Mouse (Mus musculus) hindbrain, embryonic 13.5 days (tissue): ENCODE results near the gene Mapk11. TPM values are rescaled to one million over a fixed set of nuclear protein-coding genes. Genes with fewer than 3 reads are reported as not detected.

ENCODE experiments used
- ATAC-seq: fragments of 200-750 bp; cut with Nextera tagmentation; 2 replicates; pipeline ENCODE4 v1.8.0; 2017; ENCODE audit warnings: moderate TSS enrichment; ENCODE audit not compliant: low FRiP score
- H3K27ac ChIP-seq: fragments of 300-500 bp; sonication (generic); 2 replicates; pipeline ENCODE4 v1.5.1; 2015; ENCODE audit warnings: inconsistent platforms, mild to moderate bottlenecking, moderate library complexity
- H3K27me3 ChIP-seq: fragments of 300-500 bp; sonication (generic); 2 replicates; pipeline ENCODE4 v1.6.1; 2015; ENCODE audit warnings: mild to moderate bottlenecking, inconsistent platforms
- H3K36me3 ChIP-seq: fragments of 300-500 bp; sonication (generic); 2 replicates; pipeline ENCODE4 v1.6.1; 2015; ENCODE audit warnings: mild to moderate bottlenecking, inconsistent platforms
- H3K4me1 ChIP-seq: fragments of 300-500 bp; sonication (generic); replicated peaks from 2 replicates; pipeline ENCODE4 v1.6.1; 2015; ENCODE audit warnings: inconsistent platforms
- H3K4me2 ChIP-seq: fragments of 300-500 bp; sonication (generic); 2 replicates; pipeline ENCODE4 v1.6.1; 2015; ENCODE audit warnings: inconsistent platforms, mild to moderate bottlenecking, moderate library complexity
- H3K4me3 ChIP-seq: fragments of 300-500 bp; sonication (generic); 2 replicates; pipeline ENCODE4 v1.5.1; 2015; ENCODE audit warnings: mild to moderate bottlenecking, inconsistent platforms
- H3K9ac ChIP-seq: fragments of 300-500 bp; sonication (generic); 2 replicates; pipeline ENCODE4 v1.6.1; 2015; ENCODE audit warnings: mild to moderate bottlenecking, inconsistent platforms
- H3K9me3 ChIP-seq: fragments of 300-500 bp; sonication (generic); 2 replicates; pipeline ENCODE4 v1.6.1; 2016; ENCODE audit warnings: inconsistent platforms
- WGBS: fragments of 180-500 bp; shearing (Covaris S2); methylation state at CpG from one replicate; pipeline ENCODE4 v1.1.7; 2015; 5-methylcytosine and 5-hydroxymethylcytosine counted together
- polyA plus RNA-seq: library from polyadenylated mRNA; unstranded; fragments of >200 nt; fragmentation: Nextera tagmentation; extraction: Ambion mirVana; gene quantifications from 2 replicates; pipeline ENCODE4 v1.2.1, GENCODE M21; 2015

The Mapk11 gene
- 36.1 and 36.5 TPM in 2 replicates for polyA plus RNA-seq

DNA sequence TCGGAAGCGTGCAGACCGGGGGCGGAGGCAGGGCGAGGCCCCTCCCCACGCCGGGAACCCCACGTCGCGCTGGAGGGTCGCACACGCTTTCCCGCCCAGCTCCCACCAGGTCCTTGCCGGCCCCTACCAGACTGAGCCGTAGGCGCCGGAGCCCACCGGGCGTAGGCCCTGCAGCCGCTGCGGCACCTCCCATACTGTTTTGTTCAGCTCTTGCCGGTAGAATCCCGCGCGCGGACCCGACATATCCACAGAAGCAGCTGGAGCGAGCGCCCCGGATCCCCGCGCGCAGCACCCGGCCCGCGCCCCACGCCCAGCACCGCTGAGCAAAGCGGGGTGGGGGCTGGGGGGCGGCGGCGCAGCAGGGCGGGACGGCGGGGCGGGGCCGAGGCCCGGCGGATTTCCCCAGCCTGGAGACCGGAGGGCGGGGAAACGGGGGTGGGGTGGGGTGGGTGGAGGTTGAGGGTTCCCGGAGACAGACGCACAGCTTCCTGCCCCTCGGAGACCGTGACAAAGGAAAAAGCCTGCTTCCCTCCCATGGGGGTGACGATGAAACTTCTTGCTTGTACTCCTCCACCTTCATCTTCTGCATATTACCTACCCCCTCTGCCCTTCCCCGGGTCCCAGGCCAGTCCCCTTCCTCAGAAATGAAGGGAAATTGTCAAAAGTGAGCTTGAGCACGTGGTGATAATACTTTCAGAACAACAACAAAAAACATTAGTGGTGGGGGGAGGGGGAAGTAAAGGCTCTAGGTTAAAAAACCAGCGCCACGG, at the start of gene Mapk11:
Mapk11 (minus strand) TSS at position 358 of the 770 bp plus-strand sequence.
- Histone ChIP-seq H3K36me3 (peaks cover 28% of the 10 kb centered on the region), H3K4me2 (peak within 1 kb of the TSS; percentile 75), H3K9ac (peak within 1 kb of the TSS; percentile 93), H3K9me3 (no peaks in the 10 kb centered on the region), H3K4me1 (peaks cover 56% of the 10 kb centered on the region), H3K27me3 (peaks cover 3% of the 10 kb centered on the region; the same call in 1 of the 2 replicates), H3K27ac (peak within 1 kb of the TSS; percentile 94), H3K4me3 (peak within 1 kb of the TSS; percentile 75)
- under 1% methylated on average over 42 of the region's 61 CpGs for WGBS
- ATAC-seq: peak; percentile 71

DNA sequence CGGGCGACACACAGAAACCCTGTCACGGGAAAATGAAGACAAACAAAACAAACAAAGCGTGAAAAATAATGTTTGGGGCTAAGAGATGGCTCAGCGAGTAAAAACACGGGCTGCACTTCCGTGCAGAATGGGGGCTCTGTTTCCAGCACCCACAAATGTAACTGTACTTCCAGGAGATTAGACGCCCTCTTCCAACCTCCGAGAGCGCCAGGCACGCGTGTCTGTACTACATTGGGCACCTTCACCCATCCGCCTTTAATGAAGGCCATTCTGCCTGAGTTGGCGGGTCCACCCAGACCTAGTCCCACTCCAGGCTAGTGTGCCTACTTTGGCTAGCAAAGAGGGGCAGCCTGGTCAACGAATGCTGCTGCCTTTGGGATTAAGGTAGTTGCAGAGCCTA, 47.6 kb upstream of the Mapk11 start:
- Histone ChIP-seq H3K9ac (peak overlapping the region; percentile 95), H3K4me1 (peaks cover 17% of the 10 kb centered on the region), H3K4me2 (peak overlapping the region; percentile 51), H3K9me3 (peaks cover under 1% of the 10 kb centered on the region; the same call in 1 of the 2 replicates), H3K4me3 (peak overlapping the region; percentile 79), H3K27ac (peak overlapping the region; percentile 98), H3K36me3 (no peaks in the 10 kb centered on the region), H3K27me3 (no peaks in the 10 kb centered on the region)
- no peak for ATAC-seq
- 67% methylated on average over 15 of the region's 15 CpGs for WGBS

DNA sequence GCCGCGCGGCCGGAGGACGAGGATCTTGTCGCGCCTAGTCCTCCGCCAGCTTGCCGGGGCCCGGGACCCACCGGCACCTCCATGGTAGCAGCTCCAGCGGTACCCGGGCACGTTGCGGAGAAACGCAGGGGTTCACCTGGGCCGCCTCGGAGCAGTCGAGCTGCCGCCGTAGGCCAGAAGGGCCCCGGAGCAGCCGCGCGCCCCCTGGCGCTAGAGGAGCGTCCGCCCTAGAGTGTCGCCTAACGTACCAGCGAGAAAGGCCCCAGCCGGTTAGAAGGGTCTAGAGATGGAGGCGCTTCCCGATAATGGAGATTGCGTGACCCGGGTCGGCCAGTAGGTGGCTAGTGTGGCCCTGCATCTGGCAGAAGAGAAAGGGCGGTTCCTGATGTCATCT, 46.9 kb upstream of the Mapk11 start, which contains the start of gene Dennd6b:
Dennd6b (minus strand) TSS at position 184 of the 394 bp plus-strand sequence.
- H3K9me3 ChIP-seq: no peaks in the 10 kb centered on the region
- peak within 1 kb of the TSS; percentile 98 for H3K27ac ChIP-seq
- H3K27me3 ChIP-seq: no peaks in the 10 kb centered on the region
- ATAC-seq: peak; percentile 98
- H3K9ac ChIP-seq: peak within 1 kb of the TSS; percentile 95
- peak within 1 kb of the TSS; percentile 79 for H3K4me3 ChIP-seq
- peaks cover 17% of the 10 kb centered on the region for H3K4me1 ChIP-seq
- peaks cover 6% of the 10 kb centered on the region for H3K36me3 ChIP-seq
- peak within 1 kb of the TSS; percentile 51 for H3K4me2 ChIP-seq
- whole genome bisulfite sequencing: 1% methylated on average over 37 of the region's 38 CpGs

DNA sequence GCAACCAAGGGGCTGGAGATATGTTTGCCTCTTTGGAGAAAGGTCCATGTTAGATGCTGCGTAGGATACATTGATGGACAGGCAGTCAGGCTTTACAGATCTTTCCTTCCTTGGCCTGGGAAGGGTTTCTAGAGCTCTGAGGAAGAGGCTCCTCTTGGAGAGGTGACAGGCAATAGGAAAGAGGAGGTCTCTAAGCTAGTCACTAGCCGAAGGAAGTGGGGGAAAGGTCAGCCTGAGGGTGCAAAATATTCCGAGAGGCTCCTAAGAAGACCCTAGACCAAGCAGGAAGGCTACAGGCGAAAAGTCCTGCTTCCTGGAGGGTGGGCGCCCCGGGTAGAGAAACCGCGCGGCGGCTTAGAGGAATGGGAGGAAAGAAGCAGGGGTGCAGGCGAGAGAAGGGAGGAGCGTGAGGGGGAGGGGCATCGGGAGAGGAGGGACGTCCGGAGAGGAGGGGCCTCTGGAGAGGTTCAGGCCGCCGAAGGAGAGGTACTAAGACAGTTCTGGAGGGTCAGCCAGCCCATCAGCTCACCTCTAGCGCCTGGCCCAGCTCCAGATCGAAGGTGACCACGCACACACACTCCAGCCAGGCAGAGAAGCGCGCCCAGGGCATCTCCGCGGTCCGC, 46.4 kb upstream of the Mapk11 start:
- Histone ChIP-seq H3K9me3 (no peaks in the 10 kb centered on the region), H3K4me2 (peak overlapping the region; percentile 51), H3K27ac (peak overlapping the region; percentile 98), H3K4me1 (peaks cover 17% of the 10 kb centered on the region), H3K4me3 (peak overlapping the region; percentile 79), H3K36me3 (peaks cover 10% of the 10 kb centered on the region), H3K27me3 (no peaks in the 10 kb centered on the region), H3K9ac (peak overlapping the region; percentile 95)
- WGBS: under 1% methylated on average over 24 of the region's 25 CpGs
- peak; percentile 94 for ATAC-seq

DNA sequence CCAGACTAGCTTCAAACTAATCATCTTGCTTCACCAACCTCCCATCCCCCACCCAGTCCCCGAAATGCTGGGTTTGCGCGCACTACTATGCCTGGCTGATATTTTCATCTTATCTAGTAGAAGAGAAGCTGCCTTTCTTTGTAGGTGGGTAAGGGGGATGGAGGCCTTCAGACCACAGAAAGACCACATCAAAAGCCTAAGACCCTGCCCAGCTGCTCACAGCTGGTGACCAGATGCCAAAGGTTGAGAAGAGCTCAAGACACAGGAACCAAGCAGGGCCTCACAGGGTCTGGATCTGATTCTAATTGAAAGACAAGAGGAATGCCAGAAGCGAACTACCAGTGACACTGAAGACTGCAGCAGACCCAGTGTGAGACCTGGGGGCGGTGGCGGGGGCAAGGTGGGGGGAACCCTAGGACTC, 45.8 kb upstream of the Mapk11 start:
- peak; percentile 5; the same call in 1 of the 2 replicates for ATAC-seq
- Histone ChIP-seq H3K36me3 (peaks cover 15% of the 10 kb centered on the region), H3K9me3 (no peaks in the 10 kb centered on the region)

DNA sequence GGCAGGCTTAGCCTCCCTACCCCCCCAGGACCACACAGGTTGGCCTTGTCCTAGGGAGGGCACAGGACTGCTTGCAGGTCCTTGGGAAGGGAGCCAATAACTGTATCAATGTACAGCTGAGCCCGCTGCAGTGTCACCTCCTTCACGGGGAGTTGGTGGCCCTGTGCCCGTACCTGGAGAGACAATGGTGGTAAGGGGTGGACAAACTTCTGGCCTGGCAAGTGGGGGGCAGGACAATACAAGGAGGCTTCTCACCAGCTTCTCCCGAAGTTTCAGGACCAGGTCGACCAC, 35.5 kb upstream of the Mapk11 start:
- H3K27ac ChIP-seq: peak overlapping the region; percentile 14; the same call in 1 of the 2 replicates
- H3K4me2 ChIP-seq: no peak overlapping the region
- no peaks in the 10 kb centered on the region for H3K27me3 ChIP-seq
- no peak for ATAC-seq
- H3K36me3 ChIP-seq: peaks cover 55% of the 10 kb centered on the region
- WGBS: 78% methylated on average over 5 of the region's 5 CpGs
- H3K9ac ChIP-seq: 0 out of 2 replicates have a peak overlapping the region, but pooled peaks have one; percentile 26
- no peaks in the 10 kb centered on the region for H3K9me3 ChIP-seq
- peaks cover 38% of the 10 kb centered on the region for H3K4me1 ChIP-seq
- H3K4me3 ChIP-seq: no peak overlapping the region

More for the DNA sequence above, 45.8 kb upstream of the Mapk11 start:
- Histone ChIP-seq H3K9ac (peak overlapping the region; percentile 95), H3K4me3 (peak overlapping the region; percentile 79), H3K27ac (peak overlapping the region; percentile 98), H3K27me3 (no peaks in the 10 kb centered on the region), H3K4me2 (peak overlapping the region; percentile 51), H3K4me1 (peaks cover 17% of the 10 kb centered on the region)
- WGBS: 29% methylated on average over 6 of the region's 6 CpGs

DNA sequence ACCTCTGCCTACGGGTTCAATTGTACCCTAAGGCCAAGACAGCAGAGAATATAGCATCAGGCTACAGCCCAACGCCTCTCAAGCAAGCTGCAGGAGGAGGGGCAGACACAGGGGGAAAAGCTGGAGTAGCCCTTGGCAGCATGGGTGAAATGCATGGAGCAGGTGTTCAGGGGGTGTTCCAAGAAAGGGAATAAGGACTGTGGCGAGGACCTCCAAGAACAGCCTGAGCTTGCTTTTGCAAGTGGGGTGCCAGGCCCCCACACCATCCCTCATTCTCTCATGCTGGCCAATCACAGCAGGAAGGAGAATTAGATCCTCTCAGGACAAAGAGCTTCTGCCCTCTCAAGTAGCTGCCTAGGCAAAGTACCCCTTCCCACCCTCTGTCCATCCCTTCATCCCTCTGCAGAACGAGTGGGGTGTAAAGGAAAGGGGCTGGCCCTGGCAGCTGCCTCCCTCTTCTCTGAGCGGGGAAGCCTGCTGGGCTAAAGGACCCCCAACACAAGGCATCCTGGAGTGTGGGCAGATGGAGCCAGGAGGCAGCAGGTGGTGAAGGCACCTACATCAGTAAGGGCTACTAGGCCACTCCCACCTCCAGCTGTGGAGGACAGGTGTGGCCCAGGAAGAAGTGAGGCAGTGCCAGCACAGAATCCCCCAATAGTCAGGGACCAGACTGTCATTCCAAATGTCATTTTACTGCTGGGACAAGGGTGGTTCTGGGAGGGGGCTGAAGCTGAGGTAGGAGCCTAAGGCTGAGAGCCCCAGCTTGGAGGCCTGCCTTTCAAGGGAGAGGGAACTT, 34.9 kb upstream of the Mapk11 start:
- Histone ChIP-seq H3K9ac (peak overlapping the region; percentile 26; the same call in 1 of the 2 replicates), H3K9me3 (no peaks in the 10 kb centered on the region), H3K4me2 (no peak overlapping the region), H3K4me3 (no peak overlapping the region), H3K27ac (peak overlapping the region; percentile 48), H3K4me1 (peaks cover 43% of the 10 kb centered on the region), H3K36me3 (peaks cover 50% of the 10 kb centered on the region), H3K27me3 (no peaks in the 10 kb centered on the region)
- ATAC-seq: no peak
- WGBS: 50% methylated on average over 5 of the region's 5 CpGs

DNA sequence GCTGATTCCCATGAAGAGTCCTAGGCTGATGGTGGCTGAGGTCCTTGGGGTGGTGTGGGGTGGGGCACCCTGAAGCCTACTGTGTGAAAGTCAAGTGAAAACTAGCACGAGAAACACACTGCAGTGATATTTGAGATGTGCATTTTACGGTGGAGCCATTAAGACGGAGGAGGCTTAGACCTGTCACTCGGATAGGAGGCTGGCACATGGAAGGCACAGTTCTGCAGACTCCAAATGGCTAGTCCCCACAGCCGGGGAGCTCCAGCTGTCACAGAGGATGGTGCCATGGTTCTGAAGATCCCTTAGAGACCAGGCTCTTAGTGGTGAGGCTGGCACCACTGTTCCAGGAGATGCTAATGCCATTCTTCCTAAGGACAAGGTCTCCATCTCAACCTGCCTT, 33.4 kb upstream of the Mapk11 start:
- Histone ChIP-seq H3K9me3 (no peaks in the 10 kb centered on the region), H3K9ac (0 out of 2 replicates have a peak overlapping the region, but pooled peaks have one; percentile 24), H3K4me1 (peaks cover 58% of the 10 kb centered on the region), H3K4me3 (no peak overlapping the region), H3K36me3 (peaks cover 35% of the 10 kb centered on the region), H3K27ac (peak overlapping the region; percentile 48; the same call in 1 of the 2 replicates), H3K4me2 (0 out of 2 replicates have a peak overlapping the region, but pooled peaks have one; percentile 4), H3K27me3 (no peaks in the 10 kb centered on the region)
- 76% methylated on average over 5 of the region's 5 CpGs for WGBS
- ATAC-seq: no peak

DNA sequence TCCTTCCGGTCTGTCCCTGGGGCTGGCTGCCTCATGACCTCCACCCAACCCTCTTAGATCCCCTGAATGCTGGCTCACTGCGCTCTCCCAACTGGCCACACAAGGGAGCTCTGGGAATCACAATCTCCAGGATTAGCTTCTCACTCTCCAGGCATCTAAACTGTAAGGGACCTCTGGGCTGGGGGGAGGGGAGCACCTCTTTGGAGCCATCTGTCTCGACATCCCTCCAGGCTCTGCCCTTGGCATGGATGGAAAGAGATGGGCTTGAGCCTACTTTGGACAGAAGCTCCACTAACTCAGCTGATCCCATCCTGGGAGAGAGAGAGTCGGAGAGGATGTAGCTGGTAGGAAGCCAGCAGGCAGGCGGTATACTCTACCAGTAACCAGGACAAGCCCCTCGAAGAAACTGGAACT, 32.9 kb upstream of the Mapk11 start:
- Histone ChIP-seq H3K36me3 (peaks cover 30% of the 10 kb centered on the region), H3K4me1 (peaks cover 63% of the 10 kb centered on the region)
- WGBS: 48% methylated on average over 6 of the region's 6 CpGs

DNA sequence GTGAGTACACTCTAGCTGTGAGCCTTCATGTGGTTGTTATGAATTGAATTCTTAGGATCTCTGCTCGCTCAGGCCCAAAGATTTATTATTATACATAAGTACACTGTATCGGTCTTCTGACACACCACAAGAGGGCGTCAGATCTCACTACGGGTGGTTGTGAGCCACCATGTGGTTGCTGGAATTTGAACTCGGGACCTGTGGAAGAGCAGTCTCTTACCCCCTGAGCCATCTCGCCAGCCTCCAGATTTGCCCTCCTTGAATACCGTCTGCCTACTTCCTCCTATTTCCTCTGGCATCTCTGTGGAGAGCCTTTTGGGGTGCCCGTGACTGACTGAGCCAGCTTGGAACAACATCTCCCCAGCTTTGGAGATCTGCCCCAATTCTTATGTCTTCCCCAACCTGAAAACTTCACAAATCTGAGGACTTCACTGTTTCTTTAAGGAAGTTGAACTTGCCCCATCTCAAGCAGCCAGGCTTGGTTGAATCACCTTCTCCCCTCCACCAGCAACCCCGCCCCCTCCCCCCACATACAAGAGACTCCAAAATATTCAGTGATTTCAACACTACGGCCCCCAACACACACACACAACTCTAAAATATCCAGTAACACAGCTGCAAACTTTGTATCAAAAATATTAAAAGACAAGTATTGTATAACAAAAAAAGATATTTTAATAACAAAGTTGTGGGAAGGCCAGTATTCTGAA, 32.3 kb upstream of the Mapk11 start:
- WGBS: 80% methylated on average over 10 of the region's 10 CpGs
- H3K27me3 ChIP-seq: no peaks in the 10 kb centered on the region
- H3K9ac ChIP-seq: peak overlapping the region; percentile 24; the same call in 1 of the 2 replicates
- ATAC-seq: no peak
- peak overlapping the region; percentile 86 for H3K4me3 ChIP-seq
- H3K4me2 ChIP-seq: peak overlapping the region; percentile 97
- H3K36me3 ChIP-seq: peaks cover 24% of the 10 kb centered on the region
- peak overlapping the region; percentile 96; the same call in 1 of the 2 replicates for H3K27ac ChIP-seq
- H3K9me3 ChIP-seq: no peaks in the 10 kb centered on the region
- H3K4me1 ChIP-seq: peaks cover 69% of the 10 kb centered on the region

More for the DNA sequence above, 32.9 kb upstream of the Mapk11 start:
- H3K27ac ChIP-seq: peak overlapping the region; percentile 48
- no peaks in the 10 kb centered on the region for H3K27me3 ChIP-seq
- H3K9ac ChIP-seq: 0 out of 2 replicates have a peak overlapping the region, but pooled peaks have one; percentile 24
- H3K4me3 ChIP-seq: no peak overlapping the region
- no peak for ATAC-seq
- H3K9me3 ChIP-seq: no peaks in the 10 kb centered on the region
- 0 out of 2 replicates have a peak overlapping the region, but pooled peaks have one; percentile 4 for H3K4me2 ChIP-seq

DNA sequence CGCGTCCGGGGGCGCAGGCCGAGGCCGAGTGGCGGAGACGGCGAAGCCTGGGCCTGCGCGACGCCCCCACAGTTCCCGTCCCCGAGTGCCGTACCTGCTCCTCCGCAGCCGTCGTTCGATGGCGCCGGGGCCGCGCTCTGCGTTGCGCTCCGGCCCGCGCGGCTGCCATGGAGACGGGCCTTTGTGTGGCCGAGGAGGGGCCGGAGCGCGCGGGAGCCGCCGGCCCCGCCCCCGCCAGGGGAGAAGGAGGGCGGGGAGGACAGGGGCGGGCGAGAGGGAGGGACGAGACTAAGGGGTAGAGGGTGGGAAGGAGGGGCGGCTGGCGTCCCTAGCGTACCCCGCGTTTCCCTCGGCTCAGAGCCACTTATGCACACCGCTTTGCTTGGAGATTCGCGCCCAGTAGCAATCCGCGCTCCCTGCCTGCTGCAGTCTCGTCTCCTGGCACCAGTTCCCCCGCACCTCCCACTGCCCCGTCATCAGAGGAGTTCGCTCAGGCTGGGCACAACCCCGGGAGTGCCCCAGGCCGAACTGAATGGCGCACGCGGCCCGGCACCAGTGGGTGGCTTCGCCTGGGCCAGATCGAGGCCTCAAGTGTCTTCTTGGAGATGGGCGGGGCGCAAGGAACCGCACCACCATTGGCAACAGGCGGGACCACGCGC, 31.3 kb upstream of the Mapk11 start, which contains the start of gene Plxnb2:
Plxnb2 (minus strand) TSS at position 218 of the 659 bp plus-strand sequence.
- Histone ChIP-seq H3K27ac (peak within 1 kb of the TSS; percentile 96), H3K9ac (peak within 1 kb of the TSS; percentile 97), H3K9me3 (no peaks in the 10 kb centered on the region), H3K4me3 (peak within 1 kb of the TSS; percentile 86), H3K4me2 (peak within 1 kb of the TSS; percentile 97), H3K4me1 (peaks cover 79% of the 10 kb centered on the region), H3K27me3 (no peaks in the 10 kb centered on the region), H3K36me3 (peaks cover 14% of the 10 kb centered on the region)
- ATAC-seq: peak; percentile 86
- WGBS: 0% methylated on average over 53 of the region's 72 CpGs
